Mouse (Mus musculus) CH12.LX (cell line): Measurements from ENCODE around the gene Smim7. TPM values are rescaled to one million over a fixed set of nuclear protein-coding genes. Genes with fewer than 3 reads are reported as not detected.

Source experiments
- DNase-seq: peaks from one replicate; pipeline ENCODE4 v3.0.0-alpha.2; 2013; ENCODE audit errors: extremely low read depth
- H3K27ac ChIP-seq: 2 replicates; pipeline ENCODE4 v1.5.1; 2012; ENCODE audit warnings: low read depth, mild to moderate bottlenecking, control low read depth, moderate library complexity; ENCODE audit not compliant: insufficient read depth
- H3K27me3 ChIP-seq: replicated peaks from 2 replicates; pipeline ENCODE3; 2012; ENCODE audit warnings: inconsistent platforms
- H3K36me3 ChIP-seq, 2 experiments: replicated peaks in 1 of 2; 2 replicates each; pipeline versions ENCODE3 to v1.6.1; 2012; ENCODE audit warnings: inconsistent platforms in 1 of 2, low read length in 1 of 2, mild to moderate bottlenecking in 1 of 2, mixed read lengths in 1 of 2, moderate library complexity in 1 of 2; ENCODE audit not compliant: control insufficient read depth in 1 of 2, insufficient read depth in 1 of 2
- H3K4me1 ChIP-seq, 2 experiments: 2 replicates each; pipeline ENCODE4 v1.6.1; 2012; ENCODE audit warnings: inconsistent platforms in 1 of 2, moderate library complexity in 1 of 2; ENCODE audit not compliant: insufficient read depth in 2 of 2, control insufficient read depth in 1 of 2
- H3K4me2 ChIP-seq: 2 replicates; pipeline ENCODE4 v1.6.1; 2012; ENCODE audit warnings: low read depth, mild to moderate bottlenecking, control low read depth; ENCODE audit not compliant: poor library complexity, insufficient read depth, severe bottlenecking
- H3K4me3 ChIP-seq, 3 experiments: fragments of 150-350 bp in 1 of 3; sonication (generic) in 1 of 3; replicated peaks in 1 of 3; 2 replicates each; pipeline versions ENCODE3 to v1.5.1; 2011 to 2012; ENCODE audit warnings: low read depth in 2 of 3, low read length in 2 of 3, mild to moderate bottlenecking in 2 of 3, moderate library complexity in 2 of 3, control low read depth in 1 of 3, improper control_type of control experiment in 1 of 3, inconsistent platforms in 1 of 3, mixed read lengths in 1 of 3; ENCODE audit not compliant: poor library complexity in 1 of 3
- H3K79me2 ChIP-seq: replicated peaks from 2 replicates; pipeline ENCODE4 v1.6.1; 2012; ENCODE audit warnings: mild to moderate bottlenecking, moderate library complexity; ENCODE audit not compliant: control insufficient read depth, poor library complexity, insufficient read depth, severe bottlenecking; ENCODE audit errors: extremely low read depth
- H3K9ac ChIP-seq: 2 replicates; pipeline ENCODE4 v1.6.1; 2012; ENCODE audit warnings: low read depth, mild to moderate bottlenecking, control low read depth, moderate library complexity; ENCODE audit not compliant: insufficient read depth
- H3K9me3 ChIP-seq: replicated peaks from 2 replicates; pipeline ENCODE3; 2012; ENCODE audit warnings: low read length, inconsistent platforms, mixed read lengths
- CHD1 ChIP-seq: IDR thresholded peaks from 2 replicates; pipeline ENCODE4 v1.6.1; 2012; ENCODE audit warnings: low read depth, low read length, improper control_type of control experiment, inconsistent platforms
- CTCF ChIP-seq, 2 experiments: IDR thresholded peaks in 1 of 2; conservative IDR thresholded peaks in 1 of 2; 2 replicates each; pipeline ENCODE4 v1.5.1; 2011 to 2012; ENCODE audit warnings: low read depth in 2 of 2, low read length in 2 of 2, improper control_type of control experiment in 1 of 2, inconsistent platforms in 1 of 2, mild to moderate bottlenecking in 1 of 2, moderate library complexity in 1 of 2
- E2F4 ChIP-seq: IDR thresholded peaks from 2 replicates; pipeline ENCODE4 v1.6.1; 2011; ENCODE audit warnings: low read depth, low read length, improper control_type of control experiment; ENCODE audit not compliant: insufficient replicate concordance
- EP300 ChIP-seq: IDR thresholded peaks from 2 replicates; pipeline ENCODE4 v1.6.1; 2011; ENCODE audit warnings: low read length, improper control_type of control experiment
- IRF4 ChIP-seq: IDR thresholded peaks from 2 replicates; pipeline ENCODE4 v1.6.1; 2014; ENCODE audit warnings: low read depth, mild to moderate bottlenecking, inconsistent platforms, low read length, improper control_type of control experiment
- JUN ChIP-seq: IDR thresholded peaks from 2 replicates; pipeline ENCODE4 v1.6.1; 2011; ENCODE audit warnings: low read depth, mild to moderate bottlenecking, low read length, improper control_type of control experiment, moderate library complexity; ENCODE audit not compliant: insufficient read depth
- MAX ChIP-seq: IDR thresholded peaks from 2 replicates; pipeline ENCODE4 v1.6.1; 2011; ENCODE audit warnings: low read length, improper control_type of control experiment
- MEF2A ChIP-seq: IDR thresholded peaks from 2 replicates; pipeline ENCODE4 v1.6.1; 2014; ENCODE audit warnings: low read depth, mild to moderate bottlenecking, inconsistent platforms, low read length, improper control_type of control experiment, borderline replicate concordance
- MYC ChIP-seq: IDR thresholded peaks from 2 replicates; pipeline ENCODE4 v1.6.1; 2011; ENCODE audit warnings: low read depth, mild to moderate bottlenecking, improper control_type of control experiment, low read length
- NRF1 ChIP-seq: IDR thresholded peaks from 2 replicates; pipeline ENCODE4 v1.6.1; 2014; ENCODE audit warnings: low read depth, mild to moderate bottlenecking, inconsistent platforms, low read length, improper control_type of control experiment, moderate library complexity
- PAX5 ChIP-seq: IDR thresholded peaks from 2 replicates; pipeline ENCODE4 v1.6.1; 2012; ENCODE audit warnings: low read length, inconsistent platforms, mixed read lengths
- POLR2AphosphoS2 ChIP-seq: IDR thresholded peaks from 2 replicates; pipeline ENCODE4 v1.6.1; 2011; ENCODE audit warnings: low read depth, low read length, improper control_type of control experiment
- RCOR1 ChIP-seq: conservative IDR thresholded peaks from 2 replicates; pipeline ENCODE4 v1.6.1; 2012; ENCODE audit warnings: low read depth, mild to moderate bottlenecking, inconsistent platforms, low read length, improper control_type of control experiment
- SMC3 ChIP-seq: IDR thresholded peaks from 2 replicates; pipeline ENCODE4 v1.6.1; 2011; ENCODE audit warnings: low read depth, low read length, improper control_type of control experiment
- TBP ChIP-seq: conservative IDR thresholded peaks from 2 replicates; pipeline ENCODE4 v1.6.1; 2011; ENCODE audit warnings: low read depth, low read length, improper control_type of control experiment
- TCF12 ChIP-seq: IDR thresholded peaks from 2 replicates; pipeline ENCODE4 v1.6.1; 2014; ENCODE audit warnings: low read depth, mild to moderate bottlenecking, inconsistent platforms, low read length, improper control_type of control experiment
- USF2 ChIP-seq: conservative IDR thresholded peaks from 2 replicates; pipeline ENCODE4 v1.6.1; 2011; ENCODE audit warnings: low read depth, low read length, improper control_type of control experiment
- ZC3H11A ChIP-seq: IDR thresholded peaks from 2 replicates; pipeline ENCODE4 v1.6.1; 2012; ENCODE audit warnings: low read depth, mild to moderate bottlenecking, inconsistent platforms, low read length, improper control_type of control experiment
- dilution Hi-C: fragments of 300-500 bp; cut with MboI; formaldehyde crosslinking; loops from 2 replicates; pipeline ENCODE4 v1.14.3; 2020; ENCODE audit warnings: low sequenced_read_pairs; ENCODE audit not compliant: extremely low pct_unique_long_range_greater_than_20kb, extremely low pct_ligation_motif_present
- in situ Hi-C: fragments of 300-500 bp; cut with MboI; formaldehyde crosslinking; loops from 3 replicates; pipeline ENCODE4 v1.14.3; 2019; ENCODE audit warnings: low sequenced_read_pairs, low pct_ligation_motif_present, low pct_unique_long_range_greater_than_20kb, mixed read lengths
- polyA plus RNA-seq: library from polyadenylated mRNA; unstranded; fragments of >175 nt; gene quantifications from 2 replicates; pipeline ENCODE4 v1.2.1, GENCODE M21; 2012; ENCODE audit warnings: low read depth; ENCODE audit not compliant: insufficient read length
- total RNA-seq, 2 experiments: library from RNA; depleted of rRNA; stranded (reverse); fragments of 300-350 nt in 1 of 2; fragments of >200 nt in 1 of 2; gene quantifications; 2 replicates each; pipeline ENCODE4 v1.2.3; 2012 to 2014

Smim7 gene
- total and polyA plus RNA-seq, 3 experiments = 37.7 to 70.3 (median 61.0) TPM

DNA sequence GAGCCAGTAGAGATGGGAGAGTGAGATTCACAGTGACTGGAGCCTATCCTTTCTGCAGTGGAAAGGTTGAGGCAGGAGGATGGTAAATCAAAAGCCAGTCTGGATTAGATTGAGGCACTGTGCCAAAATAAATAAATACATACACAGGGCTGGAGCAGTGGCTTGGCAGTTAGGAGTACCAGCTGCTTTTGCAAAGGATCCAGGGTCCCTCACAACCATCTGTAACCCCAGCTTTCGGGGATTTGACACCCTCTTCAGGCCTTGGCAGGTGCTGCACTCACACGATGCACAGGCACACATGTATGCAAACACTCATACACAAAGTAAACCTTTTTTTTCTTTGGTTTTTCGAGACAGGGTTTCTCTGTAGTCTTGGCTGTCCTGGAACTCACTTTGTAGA is 6.4 kb upstream of the Smim7 start:
- DNase-seq = no peak
- no peak overlapping the region for H3K4me2 ChIP-seq
- no peak for TF ChIP-seq SMC3
- no peak for TF ChIP-seq CHD1
- no peak for TF ChIP-seq EP300
- TF ChIP-seq ZC3H11A = no peak
- TF ChIP-seq JUN = no peak
- no peak for TF ChIP-seq MEF2A
- no peak for TF ChIP-seq POLR2AphosphoS2
- no peak for TF ChIP-seq E2F4
- TF ChIP-seq IRF4 = no peak
- TF ChIP-seq NRF1 = no peak
- TF ChIP-seq MYC = no peak
- no peak for TF ChIP-seq TCF12
- no peak for TF ChIP-seq PAX5
- no peak for TF ChIP-seq TBP
- TF ChIP-seq CTCF (conservative IDR thresholded peaks at IDR 0.05 in 1 of 2, IDR thresholded peaks at IDR 0.05 in 1 of 2; ENCODE audit: low read depth in 2 of 2, low read length in 2 of 2) = no peak
- H3K9ac ChIP-seq = no peak overlapping the region
- H3K79me2 ChIP-seq = no peaks in the 10 kb centered on the region
- H3K4me3 ChIP-seq = no peak overlapping the region
- peaks cover 4 to 20% of the 10 kb centered on the region in 2 experiments for H3K4me1 ChIP-seq
- in situ Hi-C loops (no loop called here), dilution Hi-C loops (no loop called here)
- H3K27me3 ChIP-seq = no peaks in the 10 kb centered on the region
- no peak overlapping the region for H3K27ac ChIP-seq
- H3K9me3 ChIP-seq = peaks cover 3% of the 10 kb centered on the region
- H3K36me3 ChIP-seq = peaks cover 4 to 9% of the 10 kb centered on the region in 2 experiments

DNA sequence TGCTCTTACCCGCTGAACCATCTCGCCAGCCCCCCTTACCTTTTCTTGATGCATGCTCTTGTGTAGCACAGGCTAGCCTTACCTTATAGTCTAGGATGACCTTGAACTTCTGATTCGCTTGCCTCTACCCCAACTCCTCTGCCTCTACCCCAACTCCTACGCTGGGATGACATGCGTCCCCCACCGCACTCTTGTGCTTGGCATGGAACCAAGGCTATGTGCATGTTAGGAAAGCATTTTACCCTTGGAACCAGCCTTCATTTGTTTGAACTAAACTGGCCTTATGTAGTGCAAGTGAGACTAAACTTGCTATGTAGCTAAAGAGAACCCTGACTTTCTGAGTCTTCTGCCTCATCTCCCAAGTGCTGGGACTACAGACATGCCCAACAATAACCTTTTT is 5.0 kb upstream of the Smim7 start:
- no peak for DNase-seq
- TF ChIP-seq SMC3 = no peak
- Histone ChIP-seq H3K27me3 (no peaks in the 10 kb centered on the region), H3K79me2 (no peaks in the 10 kb centered on the region), H3K4me1 (peaks cover 0 to 16% of the 10 kb centered on the region in 2 experiments; a peak in 2 of 4 replicates), H3K9me3 (peaks cover 3% of the 10 kb centered on the region), H3K36me3 (peaks cover 0 to 5% of the 10 kb centered on the region in 2 experiments), H3K9ac (no peak overlapping the region), H3K27ac (no peak overlapping the region), H3K4me2 (no peak overlapping the region), H3K4me3 (no peak overlapping the region)
- in situ Hi-C loops = no loop called here
- dilution Hi-C loops = no loop called here

DNA sequence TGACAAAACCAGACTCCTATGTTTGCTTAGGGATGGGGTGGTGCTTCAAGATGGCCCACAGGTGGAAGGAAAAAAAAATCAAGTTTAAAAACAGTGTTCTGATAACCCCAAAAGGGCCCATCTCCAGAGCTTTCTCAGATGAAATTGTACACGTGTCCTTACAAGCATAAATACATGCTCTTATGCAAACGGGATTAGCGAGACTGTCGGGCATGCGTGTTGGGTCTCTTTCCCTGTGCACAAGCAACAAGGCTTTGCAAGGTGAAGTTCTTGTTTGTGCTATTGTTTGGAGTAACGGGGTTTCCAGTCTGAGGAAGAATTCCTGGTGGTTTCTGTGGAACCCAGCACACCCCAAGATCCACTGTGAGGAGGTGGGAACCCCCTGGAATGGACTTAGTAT is 2.6 kb upstream of the Smim7 start:
- H3K9me3 ChIP-seq = peaks cover 3% of the 10 kb centered on the region
- dilution Hi-C loops (no loop called here), in situ Hi-C loops (no loop called here)
- H3K4me2 ChIP-seq = no peak overlapping the region
- H3K79me2 ChIP-seq = peaks cover 8% of the 10 kb centered on the region
- no peak for DNase-seq
- H3K36me3 ChIP-seq = peaks cover 13 to 16% of the 10 kb centered on the region in 2 experiments
- H3K9ac ChIP-seq = no peak overlapping the region
- no peak overlapping the region for H3K27ac ChIP-seq
- TF ChIP-seq USF2 (no peak), NRF1 (peak; percentile 38; the same call in 1 of the 2 replicates), MAX (no peak), RCOR1 (no peak)
- TF ChIP-seq, all 38 proteins: peak for 1
- no peak overlapping the region for H3K4me3 ChIP-seq
- H3K4me1 ChIP-seq = peaks cover 7 to 27% of the 10 kb centered on the region in 2 experiments
- H3K27me3 ChIP-seq = no peaks in the 10 kb centered on the region
